Mouse (Mus musculus) small intestine, adult 2 months (tissue): ENCODE data around the gene Gabrb2.

Experiments used
- CTCF ChIP-seq: fragments of 200-500 bp; IDR thresholded peaks from 2 replicates; pipeline ENCODE4 v1.5.1; 2012; ENCODE audit warnings: low read depth, mild to moderate bottlenecking, control low read depth, inconsistent platforms, low read length, moderate library complexity, mixed read lengths; ENCODE audit not compliant: insufficient replicate concordance, insufficient read length; ENCODE audit errors: extremely low read depth
- POLR2A ChIP-seq: fragments of 200-500 bp; IDR thresholded peaks from 2 replicates; pipeline ENCODE4 v1.6.1; 2012; ENCODE audit warnings: low read depth, mild to moderate bottlenecking, control low read depth, inconsistent platforms, low read length, moderate library complexity

- TF ChIP-seq CTCF (no peak), POLR2A (no peak)
These were observed 113.0 kb downstream of the Gabrb2 start for GRCm38 (mm10) chr11:42532577-42532976.
